Mouse (Mus musculus) heart, embryonic 12.5 days (tissue): ENCODE measurements at regions not wholly inside any gene's neighbourhood (a gene's known extent, or its start where the extent isn't known, plus 50 kb on each side); places are given as distances from the start of the nearest gene placed in this dataset.
"Not testable (repeated sequence)": the region's sequence is repeated elsewhere in the genome, so short reads cannot be mapped to it uniquely, and the experiment has no call there.

ENCODE experiments used
- ATAC-seq: fragments of 200-750 bp; cut with Nextera tagmentation; 2 replicates; pipeline ENCODE4 v1.8.0; 2017; ENCODE audit warnings: moderate TSS enrichment, moderate library complexity; ENCODE audit not compliant: insufficient number of reproducible peaks, low FRiP score
- H3K27ac ChIP-seq: fragments of 300-500 bp; sonication (generic); 2 replicates; pipeline ENCODE4 v1.5.1; 2016; ENCODE audit warnings: mild to moderate bottlenecking, moderate library complexity; ENCODE audit not compliant: poor library complexity, severe bottlenecking
- H3K27me3 ChIP-seq: fragments of 300-500 bp; sonication (generic); replicated peaks from 2 replicates; pipeline ENCODE4 v1.6.1; 2016; ENCODE audit warnings: mild to moderate bottlenecking, moderate library complexity
- H3K36me3 ChIP-seq: fragments of 300-500 bp; sonication (generic); 2 replicates; pipeline ENCODE4 v1.6.1; 2016; ENCODE audit warnings: mild to moderate bottlenecking, moderate library complexity
- H3K4me1 ChIP-seq: fragments of 300-500 bp; sonication (generic); replicated peaks from 2 replicates; pipeline ENCODE4 v1.6.1; 2016; ENCODE audit warnings: mild to moderate bottlenecking
- H3K4me2 ChIP-seq: fragments of 300-500 bp; sonication (generic); 2 replicates; pipeline ENCODE4 v1.6.1; 2016; ENCODE audit warnings: mild to moderate bottlenecking, moderate library complexity
- H3K4me3 ChIP-seq: fragments of 300-500 bp; sonication (generic); 2 replicates; pipeline ENCODE4 v1.5.1; 2016; ENCODE audit warnings: mild to moderate bottlenecking
- H3K9ac ChIP-seq: fragments of 300-500 bp; sonication (generic); 2 replicates; pipeline ENCODE4 v1.6.1; 2016; ENCODE audit warnings: mild to moderate bottlenecking, moderate library complexity
- H3K9me3 ChIP-seq: fragments of 300-500 bp; sonication (generic); replicated peaks from 2 replicates; pipeline ENCODE4 v1.6.1; 2016; ENCODE audit warnings: mild to moderate bottlenecking, moderate library complexity
- WGBS: fragments of 180-500 bp; shearing (Covaris S2); methylation state at CpG from one replicate; pipeline ENCODE4 v1.1.7; 2016; 5-methylcytosine and 5-hydroxymethylcytosine counted together

DNA sequence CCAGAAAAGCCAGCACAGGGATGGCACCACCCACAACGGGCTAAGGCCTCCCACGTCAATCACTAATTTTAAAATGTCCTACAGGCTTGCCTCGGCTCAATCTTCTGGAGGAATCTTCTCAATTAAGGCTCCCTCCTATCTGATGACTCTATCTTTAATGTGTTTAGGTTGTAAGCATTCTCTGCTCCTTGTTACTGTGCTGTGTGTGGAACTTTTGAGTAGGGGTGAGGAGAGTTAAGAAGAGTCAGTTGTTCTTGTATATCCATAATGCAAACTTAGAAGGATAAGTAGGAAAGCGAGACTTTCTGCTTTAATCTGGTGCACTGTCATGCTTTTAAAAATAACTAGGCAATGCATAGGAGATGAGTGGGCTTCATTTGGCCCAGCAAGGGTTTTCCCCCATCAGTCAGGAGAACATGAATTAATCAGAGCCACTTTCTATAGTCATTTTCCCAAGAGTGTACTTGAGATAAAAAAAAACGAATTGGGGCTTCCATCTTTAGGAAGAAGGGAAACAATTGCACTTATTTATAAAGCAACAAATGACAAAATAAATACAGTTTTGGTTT, 87.2 kb upstream of the Pfn2 start:
- Histone ChIP-seq H3K4me3 (no peak overlapping the region), H3K27me3 (no peaks in the 10 kb centered on the region), H3K36me3 (no peaks in the 10 kb centered on the region), H3K4me1 (no peaks in the 10 kb centered on the region), H3K9me3 (no peaks in the 10 kb centered on the region), H3K9ac (no peak overlapping the region), H3K4me2 (no peak overlapping the region), H3K27ac (no peak overlapping the region)
- 64% methylated on average over 5 of the region's 5 CpGs for WGBS
- ATAC-seq, result no peak

DNA sequence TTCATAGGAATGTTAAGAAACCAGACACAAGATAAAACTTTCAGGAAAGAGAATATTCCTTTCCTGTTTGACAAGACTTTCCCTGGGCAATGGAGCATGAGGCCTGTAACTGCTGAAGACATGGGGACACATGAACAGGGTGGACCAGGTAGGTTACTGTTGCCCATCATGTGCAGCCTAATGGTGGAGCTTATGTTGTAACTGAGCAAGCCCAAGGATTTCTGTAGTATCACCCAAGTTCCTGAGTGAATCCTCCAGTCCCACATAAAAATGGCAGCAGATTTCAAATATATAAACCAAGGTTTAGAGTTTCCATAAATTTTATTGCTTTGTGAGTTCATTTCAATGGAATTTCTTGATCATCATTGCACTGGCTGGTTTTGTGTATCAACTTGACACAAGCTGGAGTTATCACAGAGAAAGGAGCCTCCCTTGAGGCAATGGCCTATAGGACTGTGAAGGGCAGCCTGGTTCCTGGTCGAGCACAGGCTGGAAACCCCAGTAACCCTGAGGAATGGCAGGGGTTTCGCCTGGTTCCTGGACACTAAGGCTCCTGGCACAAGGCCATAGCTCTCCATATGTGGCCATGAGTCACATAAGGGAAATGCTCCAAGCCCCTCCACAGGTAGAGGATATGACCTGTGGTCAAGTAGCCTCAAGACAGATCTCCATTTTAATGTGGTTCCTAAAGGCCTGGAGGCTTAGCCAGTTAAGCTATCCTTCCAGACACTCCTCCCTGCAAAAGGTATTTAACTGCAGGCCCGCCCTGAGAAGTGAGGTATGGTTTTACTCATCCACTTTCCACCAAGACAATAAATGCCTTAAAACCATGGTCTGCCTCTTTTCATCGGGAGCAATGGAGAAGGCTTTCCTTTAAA, 92.9 kb upstream of the Pfn2 start:
- Histone ChIP-seq H3K9ac (no peak overlapping the region), H3K4me3 (no peak overlapping the region), H3K27ac (no peak overlapping the region), H3K4me1 (no peaks in the 10 kb centered on the region), H3K36me3 (no peaks in the 10 kb centered on the region), H3K4me2 (no peak overlapping the region), H3K9me3 (no peaks in the 10 kb centered on the region), H3K27me3 (no peaks in the 10 kb centered on the region)
- ATAC-seq, result no peak
- WGBS, result 75% methylated on average over 4 of the region's 4 CpGs

DNA sequence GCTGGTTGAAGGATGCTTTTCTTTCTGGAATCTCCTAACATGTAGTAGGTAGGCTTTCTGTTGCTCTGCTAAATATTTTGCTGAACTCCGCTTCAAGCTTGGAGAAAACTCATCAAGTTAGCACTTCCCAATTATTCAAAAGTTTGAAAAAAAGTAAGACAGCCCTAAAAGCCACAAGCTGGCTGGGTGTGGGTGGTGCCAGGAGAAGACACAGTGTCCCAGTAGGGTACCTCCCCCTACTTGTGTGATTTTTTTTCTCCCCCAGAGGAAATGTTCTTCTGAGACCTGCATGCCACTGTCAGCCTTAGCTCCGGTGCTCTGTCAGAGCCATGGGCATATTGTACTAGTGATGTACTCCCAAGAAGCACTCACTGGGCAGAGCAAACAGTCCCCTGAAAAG, 96.8 kb upstream of the Pfn2 start:
- ATAC-seq, result no peak
- H3K9me3 ChIP-seq, result no peaks in the 10 kb centered on the region
- WGBS, result 70% methylated on average over 2 of the region's 2 CpGs

GRCm38 (mm10) chr3:57945765-57946164, 97.9 kb upstream of the Pfn2 start:
- no peaks in the 10 kb centered on the region for H3K27me3 ChIP-seq
- H3K4me3 ChIP-seq, result no peak overlapping the region
- no peaks in the 10 kb centered on the region for H3K9me3 ChIP-seq
- WGBS, result 83% methylated on average over 5 of the region's 5 CpGs
- no peak overlapping the region for H3K9ac ChIP-seq
- peaks cover 3% of the 10 kb centered on the region for H3K4me1 ChIP-seq
- H3K4me2 ChIP-seq, result no peak overlapping the region
- H3K36me3 ChIP-seq, result no peaks in the 10 kb centered on the region
- ATAC-seq, result no peak
- H3K27ac ChIP-seq, result no peak overlapping the region

More for the DNA sequence above, 96.8 kb upstream of the Pfn2 start:
- Histone ChIP-seq H3K27me3 (no peaks in the 10 kb centered on the region), H3K4me1 (no peaks in the 10 kb centered on the region), H3K27ac (no peak overlapping the region), H3K4me3 (no peak overlapping the region), H3K9ac (no peak overlapping the region), H3K36me3 (no peaks in the 10 kb centered on the region), H3K4me2 (no peak overlapping the region)

DNA sequence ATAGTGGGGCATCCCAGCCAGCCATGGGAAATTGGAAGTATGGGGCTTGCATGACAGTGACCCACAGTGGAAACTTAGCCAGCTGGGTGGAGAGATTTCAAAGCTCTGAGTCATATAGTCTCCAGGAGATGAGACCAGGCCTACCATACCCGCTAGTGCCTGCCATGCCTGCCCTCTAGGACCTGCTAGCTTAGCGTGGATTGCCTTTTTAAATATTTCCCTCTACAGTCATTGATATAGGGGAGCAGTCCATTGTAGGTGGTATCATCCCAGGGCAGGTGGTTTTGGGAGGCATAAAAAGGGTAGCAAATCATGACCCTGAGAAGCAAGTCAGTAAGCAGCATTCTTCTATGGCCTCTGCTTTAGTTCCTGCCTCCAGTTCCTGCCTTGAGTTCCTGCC, 99.5 kb upstream of the Pfn2 start:
- Histone ChIP-seq H3K36me3 (no peaks in the 10 kb centered on the region), H3K4me1 (peaks cover 7% of the 10 kb centered on the region), H3K27ac (no peak overlapping the region), H3K9me3 (no peaks in the 10 kb centered on the region), H3K4me3 (no peak overlapping the region), H3K27me3 (no peaks in the 10 kb centered on the region), H3K4me2 (no peak overlapping the region), H3K9ac (no peak overlapping the region)
- 82% methylated on average over 2 of the region's 2 CpGs for WGBS
- no peak for ATAC-seq

- WGBS, result 82% methylated on average over 1 of the region's 1 CpGs
- Histone ChIP-seq H3K9ac (no peak overlapping the region), H3K36me3 (no peaks in the 10 kb centered on the region), H3K27ac (no peak overlapping the region), H3K27me3 (no peaks in the 10 kb centered on the region), H3K9me3 (no peaks in the 10 kb centered on the region), H3K4me2 (no peak overlapping the region), H3K4me3 (no peak overlapping the region), H3K4me1 (peaks cover 15% of the 10 kb centered on the region)
- no peak for ATAC-seq
Measured at GRCm38 (mm10) chr3:57948720-57949119, 100.8 kb upstream of the Pfn2 start.

DNA sequence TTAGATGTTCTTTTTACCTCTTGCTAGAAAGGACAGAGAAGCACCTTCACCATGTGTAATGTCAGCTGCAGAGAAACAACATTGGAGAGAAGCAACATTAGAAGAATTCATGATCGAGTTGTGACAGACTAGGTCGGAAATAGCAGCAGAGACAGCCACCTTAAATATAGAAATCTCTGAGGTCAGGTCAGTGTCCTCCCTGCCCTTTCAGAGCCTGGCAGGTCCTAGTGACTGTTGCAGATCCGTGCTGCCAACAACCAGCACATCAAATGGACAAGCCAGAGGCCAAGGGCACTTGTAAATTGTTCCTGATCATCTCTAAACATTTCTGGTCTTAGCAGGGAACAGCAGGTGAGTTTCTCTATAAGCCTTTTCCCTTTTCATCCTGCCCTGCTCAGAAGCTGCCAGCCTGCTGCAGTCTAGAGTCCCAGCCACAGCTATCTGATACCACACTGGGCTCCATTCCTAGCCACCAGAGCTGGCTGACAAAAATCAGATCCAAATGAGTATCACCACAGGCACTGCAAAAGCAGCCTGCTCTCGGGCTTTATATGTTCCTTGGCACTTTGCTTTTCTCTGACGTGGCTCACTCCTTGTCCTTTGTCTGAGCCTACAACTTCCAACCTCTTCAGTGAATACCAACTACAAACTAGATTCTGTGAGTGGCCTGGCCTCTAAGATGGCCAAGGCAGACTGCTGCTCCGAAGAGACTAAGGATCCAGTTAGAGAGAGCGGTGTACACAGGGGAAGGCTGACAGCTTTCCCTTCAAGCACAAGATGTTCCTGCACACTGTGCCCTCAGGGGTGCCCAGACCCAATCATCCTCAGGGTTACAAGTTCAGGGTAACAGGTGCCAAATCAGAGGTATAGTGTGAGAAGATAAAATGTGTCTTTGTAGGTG, 102.8 kb upstream of the Pfn2 start:
- H3K27ac ChIP-seq, result no peak overlapping the region
- no peaks in the 10 kb centered on the region for H3K27me3 ChIP-seq
- H3K4me2 ChIP-seq, result no peak overlapping the region
- no peaks in the 10 kb centered on the region for H3K9me3 ChIP-seq
- H3K9ac ChIP-seq, result no peak overlapping the region
- H3K36me3 ChIP-seq, result no peaks in the 10 kb centered on the region
- H3K4me1 ChIP-seq, result peaks cover 15% of the 10 kb centered on the region
- WGBS, result 51% methylated on average over 7 of the region's 7 CpGs
- H3K4me3 ChIP-seq, result no peak overlapping the region
- ATAC-seq, result no peak

GRCm38 (mm10) chr3:57951438-57951837, 103.6 kb upstream of the Pfn2 start:
- 60% methylated on average over 5 of the region's 5 CpGs for WGBS
- H3K27me3 ChIP-seq, result no peaks in the 10 kb centered on the region
- H3K4me1 ChIP-seq, result peaks cover 15% of the 10 kb centered on the region
- H3K36me3 ChIP-seq, result no peaks in the 10 kb centered on the region
- H3K27ac ChIP-seq, result no peak overlapping the region
- ATAC-seq, result no peak
- H3K4me3 ChIP-seq, result no peak overlapping the region
- no peaks in the 10 kb centered on the region for H3K9me3 ChIP-seq
- no peak overlapping the region for H3K9ac ChIP-seq
- no peak overlapping the region for H3K4me2 ChIP-seq

DNA sequence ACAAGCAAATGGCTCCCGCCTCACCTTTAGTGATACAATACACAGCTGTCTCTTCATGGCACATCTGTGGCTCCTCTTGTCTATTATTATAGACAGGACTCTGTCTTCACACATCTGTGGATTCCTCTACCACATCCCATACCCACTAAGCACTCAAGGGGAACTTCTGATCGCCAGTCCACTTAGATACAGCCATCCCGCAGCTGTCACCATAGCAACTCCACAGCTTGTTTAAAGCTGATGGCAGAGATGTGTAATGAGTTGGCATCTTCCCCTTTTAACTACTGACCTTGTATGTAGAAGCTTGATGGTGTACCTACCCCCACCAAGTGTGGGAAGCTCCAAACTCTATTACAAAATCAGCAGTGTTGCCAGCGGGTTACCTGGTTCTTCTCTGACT, 109.5 kb upstream of the Pfn2 start:
- H3K4me3 ChIP-seq, result no peak overlapping the region
- H3K27me3 ChIP-seq, result no peaks in the 10 kb centered on the region
- no peaks in the 10 kb centered on the region for H3K36me3 ChIP-seq
- no peak for ATAC-seq
- WGBS, result 79% methylated on average over 4 of the region's 4 CpGs
- no peak overlapping the region for H3K27ac ChIP-seq
- no peak overlapping the region for H3K9ac ChIP-seq
- H3K9me3 ChIP-seq, result 0 out of 2 replicates have a peak, but pooled peaks cover 6% of the 10 kb centered on the region
- no peak overlapping the region for H3K4me2 ChIP-seq
- H3K4me1 ChIP-seq, result peaks cover 8% of the 10 kb centered on the region; the same call in 1 of the 2 replicates

DNA sequence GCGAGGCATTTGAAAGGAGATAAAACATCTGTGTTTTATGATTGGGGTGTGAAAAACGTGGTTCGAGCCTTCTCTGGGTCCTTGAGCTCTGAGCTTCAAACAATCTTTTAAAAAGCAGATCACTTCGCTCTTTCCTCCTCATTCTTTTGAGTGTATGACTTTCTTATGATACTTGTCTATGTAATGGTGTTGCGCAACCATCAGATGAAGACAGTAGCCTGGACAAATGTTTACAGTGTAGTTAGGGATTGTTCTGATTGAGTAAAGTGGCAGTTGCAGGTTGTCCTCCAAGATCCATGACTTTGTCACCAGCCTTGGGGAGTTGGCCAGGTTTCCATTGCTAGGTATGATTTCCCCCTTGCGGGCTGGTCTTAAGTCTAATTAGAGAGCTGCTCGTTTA, 116.1 kb upstream of the Pfn2 start:
- ATAC-seq, result no peak
- no peak overlapping the region for H3K9ac ChIP-seq
- H3K4me1 ChIP-seq, result no peaks in the 10 kb centered on the region
- H3K27me3 ChIP-seq, result no peaks in the 10 kb centered on the region
- 85% methylated on average over 7 of the region's 7 CpGs for WGBS
- H3K4me3 ChIP-seq, result no peak overlapping the region
- 0 out of 2 replicates have a peak, but pooled peaks cover 6% of the 10 kb centered on the region for H3K9me3 ChIP-seq
- no peaks in the 10 kb centered on the region for H3K36me3 ChIP-seq
- no peak overlapping the region for H3K4me2 ChIP-seq
- no peak overlapping the region for H3K27ac ChIP-seq

DNA sequence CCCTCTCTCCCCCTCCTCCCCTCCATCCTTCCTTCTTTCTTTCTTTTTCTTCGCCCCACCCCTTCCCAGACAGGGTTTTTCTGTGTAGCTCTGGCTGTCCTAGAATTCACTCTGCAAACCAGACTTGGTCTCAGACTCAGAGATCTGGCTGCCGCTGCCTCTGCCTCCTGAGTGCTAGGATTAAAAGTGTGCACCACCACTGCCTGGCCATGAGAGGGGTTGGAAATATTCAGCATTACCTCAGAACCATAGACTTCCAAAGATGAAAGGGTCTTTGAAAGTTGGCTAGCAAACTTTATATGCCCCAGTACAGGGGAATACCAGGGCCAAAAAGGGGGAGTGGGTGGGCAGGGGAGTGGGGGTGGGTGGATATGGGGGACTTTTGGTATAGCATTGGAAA, 122.7 kb upstream of the Pfn2 start:
- WGBS, result 86% methylated on average over 2 of the region's 2 CpGs
- not testable (repeated sequence) for ATAC-seq, H3K27me3 ChIP-seq, H3K9ac ChIP-seq, H3K4me3 ChIP-seq, H3K27ac ChIP-seq, H3K9me3 ChIP-seq, H3K4me2 ChIP-seq, H3K4me1 ChIP-seq, H3K36me3 ChIP-seq
